Mouse (Mus musculus): ENCODE data around the gene Cbarp.

Cbarp gene

GRCm38 (mm10) chr10:80143664-80144063 is 3.0 kb upstream of the Cbarp start:
- no peak for DNase-seq (ENCODE audit: low spot score)

DNA sequence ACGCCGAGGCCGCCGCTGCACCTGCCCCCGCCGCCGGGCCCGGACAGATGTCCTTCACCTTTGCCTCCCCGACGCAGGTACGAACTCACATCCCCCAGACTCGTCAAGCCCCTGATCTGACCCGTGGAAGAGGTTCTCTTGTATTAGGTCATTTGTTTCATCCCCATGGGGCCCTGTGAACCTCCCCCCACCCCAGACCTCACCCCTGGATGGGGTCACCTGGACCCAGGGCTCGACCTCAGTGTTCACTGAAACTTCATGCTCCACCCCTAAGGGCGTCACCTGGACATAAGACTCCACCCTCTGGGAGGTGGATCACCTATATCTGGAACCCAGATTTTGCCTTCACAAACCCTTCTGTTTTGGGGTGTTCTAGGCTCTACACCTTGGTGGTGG is 1.9 kb upstream of the Cbarp start:
- no peak for DNase-seq (ENCODE audit: low spot score)

GRCm38 (mm10) chr10:80141786-80142529 is 1.3 kb upstream of the Cbarp start:
- DNase-seq (ENCODE audit: low spot score), result peak; percentile 96

DNA sequence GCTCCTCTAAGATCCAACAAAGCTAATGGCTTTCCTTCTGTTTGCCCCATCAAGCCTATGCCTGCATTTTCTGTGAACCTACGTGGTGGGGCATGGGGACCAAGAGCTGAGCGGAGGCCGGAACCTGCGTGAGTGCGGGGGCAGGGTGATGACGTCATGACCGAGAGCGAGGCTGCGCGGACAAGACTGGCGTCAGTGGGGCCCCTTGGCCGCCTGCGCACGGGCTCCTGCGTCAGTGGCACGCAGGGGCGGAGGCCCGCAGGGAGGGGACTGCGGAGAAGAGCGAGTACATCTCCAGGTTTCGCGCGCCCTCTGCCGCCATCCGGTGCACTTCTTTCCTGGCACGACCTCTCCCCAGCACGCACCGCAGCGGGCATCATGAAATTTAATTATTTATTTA is 608 bp upstream of the Cbarp start:
- peak; percentile 97 for DNase-seq (ENCODE audit: low spot score)

DNA sequence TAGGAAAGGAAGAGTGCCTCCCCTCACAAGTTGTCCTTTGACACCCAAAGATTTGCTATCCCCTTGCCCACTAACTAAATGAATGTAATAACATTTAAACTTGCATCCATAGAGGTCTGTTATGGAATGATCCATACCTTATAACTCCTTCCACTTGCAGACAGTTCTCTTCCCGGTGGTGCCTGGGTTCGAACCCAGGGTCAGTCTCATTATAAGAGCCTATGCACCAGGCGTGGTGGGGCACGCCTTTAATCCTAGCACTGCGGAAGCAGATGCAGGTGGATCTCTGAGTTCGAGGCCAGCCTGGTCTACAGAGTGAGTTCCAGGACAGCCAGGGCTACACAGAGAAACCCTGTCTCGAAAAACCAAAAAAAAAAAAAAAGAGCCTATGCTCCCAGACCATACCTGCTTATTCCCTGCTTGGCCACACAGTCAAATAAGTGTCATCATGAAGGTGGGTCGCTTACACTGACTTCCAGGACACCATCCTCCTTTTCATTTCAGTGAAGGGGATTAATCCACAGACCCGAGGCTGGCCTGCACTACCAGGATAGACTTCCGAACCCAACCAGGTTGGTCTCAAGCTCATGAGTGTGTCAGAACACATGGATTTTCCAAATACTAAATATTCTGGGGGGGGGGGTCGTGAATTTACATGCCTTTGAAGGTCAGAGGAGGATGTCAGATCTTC is 515 bp downstream of the Cbarp start:
- DNase-seq (ENCODE audit: low spot score), result no peak

- DNase-seq (ENCODE audit: low spot score), result no peak
These were observed 1.2 kb downstream of the Cbarp start for GRCm38 (mm10) chr10:80139439-80139775.

GRCm38 (mm10) chr10:80138553-80139438 is 1.8 kb downstream of the Cbarp start, which contains the start of gene Atp5d:
Atp5d (plus strand) TSS chr10:80138632.
- DNase-seq (ENCODE audit: low spot score), result peak; percentile 73

DNA sequence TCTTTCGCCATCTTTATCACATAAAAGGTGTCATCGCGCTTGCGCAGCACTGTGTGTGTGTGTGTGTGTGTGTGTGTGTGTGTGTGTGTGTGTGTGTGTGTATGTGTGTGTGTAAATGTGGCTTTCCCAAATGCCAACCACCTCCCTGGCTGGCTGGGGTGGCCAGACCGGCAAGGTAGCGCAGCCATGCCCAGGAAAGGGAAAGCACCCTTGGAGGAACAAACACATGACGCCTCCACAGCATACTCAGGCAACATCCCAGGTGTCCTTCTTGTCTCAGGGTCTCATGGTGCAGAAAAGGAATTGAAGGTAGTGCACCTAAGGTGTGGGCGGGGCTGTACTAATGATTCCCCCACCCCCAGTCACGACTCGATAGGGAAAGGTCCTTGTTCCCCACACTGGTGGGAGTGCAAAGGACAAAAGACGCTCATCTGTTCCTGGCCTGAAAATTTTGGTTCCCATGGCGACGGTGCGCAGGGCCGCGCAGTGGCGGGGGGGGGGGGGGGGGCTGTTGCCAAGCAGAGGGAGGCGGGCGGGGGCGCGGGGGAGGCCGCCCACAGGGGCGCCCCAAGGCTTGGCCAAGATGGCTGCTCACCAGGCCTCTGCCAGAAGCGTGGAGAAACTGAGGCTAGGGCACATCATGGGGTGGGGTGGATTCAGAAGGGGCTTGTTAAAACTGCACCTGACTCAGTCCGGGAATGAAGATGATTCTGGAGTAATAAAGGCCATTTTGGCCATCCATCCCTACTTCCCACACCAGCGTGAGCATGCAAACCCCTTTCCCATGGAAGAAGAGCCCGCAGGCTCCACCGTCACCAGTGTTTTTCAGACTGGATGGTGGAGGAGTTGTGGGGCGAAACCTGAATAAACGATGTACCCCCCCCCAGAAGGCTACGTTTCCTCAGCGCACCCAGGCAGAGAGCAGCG is 2.7 kb downstream of the Cbarp start:
- peak; percentile 56 for DNase-seq (ENCODE audit: low spot score)

DNA sequence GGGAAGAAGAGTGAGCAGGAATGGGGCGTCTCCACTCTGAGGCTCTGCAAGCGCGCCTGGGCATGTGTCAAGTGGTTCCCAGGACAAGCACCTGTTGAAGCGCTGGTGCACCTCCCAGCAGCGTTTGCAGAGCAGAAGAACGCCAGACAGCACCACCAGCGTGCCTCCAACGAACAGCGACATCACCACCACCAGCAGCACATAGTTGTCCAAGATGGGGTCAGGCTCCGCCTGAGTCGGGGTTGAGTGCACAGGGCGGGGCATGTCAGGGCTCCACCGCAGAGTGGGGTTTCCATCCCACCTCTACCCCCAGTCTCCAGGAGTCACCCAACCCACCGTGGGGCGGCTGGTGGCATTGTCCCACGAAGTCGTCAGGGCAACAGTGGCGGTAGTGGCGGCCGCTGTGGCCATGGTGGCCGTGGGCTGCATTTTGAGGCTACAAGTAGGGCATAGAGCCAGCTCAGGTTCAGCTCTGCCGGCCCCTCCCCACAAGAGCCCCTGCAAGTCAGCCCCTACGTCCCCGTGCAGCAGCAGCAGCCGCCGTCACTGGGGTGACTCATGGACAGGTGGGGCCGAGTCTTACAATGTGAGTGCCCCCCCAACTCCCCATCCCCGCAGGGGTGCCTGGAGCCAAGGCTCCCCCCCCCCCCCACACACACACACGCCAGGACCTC is 3.5 kb downstream of the Cbarp start:
- no peak for DNase-seq (ENCODE audit: low spot score)

DNA sequence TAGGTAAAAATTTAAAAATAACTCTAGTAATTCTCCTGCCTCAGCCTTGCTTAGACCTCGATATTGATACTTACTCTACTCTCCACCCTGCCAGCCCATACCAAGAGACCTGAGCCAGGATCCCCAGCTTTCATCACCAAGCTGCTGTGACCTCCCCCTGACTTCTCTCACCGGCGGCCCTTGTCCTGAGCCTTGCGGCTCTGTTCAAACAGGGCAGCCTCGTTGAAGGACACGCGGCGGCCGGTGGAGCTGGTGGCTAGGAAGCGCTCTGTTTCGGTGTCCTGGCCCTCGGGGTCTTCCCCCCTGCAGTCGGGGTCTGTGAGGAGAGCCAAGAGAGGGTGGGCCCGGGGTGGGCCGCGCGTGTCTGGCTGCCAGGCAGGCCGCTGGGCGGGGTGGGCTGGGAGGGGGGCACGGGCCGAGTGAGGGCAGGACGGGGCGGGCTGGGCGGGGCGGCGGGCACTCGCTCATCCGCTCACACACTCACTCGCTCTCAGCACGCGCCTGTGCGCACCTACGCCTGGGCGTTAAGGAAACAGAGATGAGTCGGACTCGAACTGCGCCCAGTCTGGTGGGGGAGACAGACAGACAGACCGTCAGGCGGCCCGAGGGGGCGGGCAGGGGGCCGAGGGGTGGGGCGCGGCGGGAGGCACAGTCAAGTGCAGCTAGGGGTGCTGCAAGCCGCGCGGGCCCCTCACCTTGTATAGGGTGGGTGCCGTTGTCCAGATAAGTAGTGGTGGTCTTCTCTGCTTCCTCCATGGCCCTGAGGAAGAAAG is 4.3 kb downstream of the Cbarp start:
- no peak for DNase-seq (ENCODE audit: low spot score)

DNA sequence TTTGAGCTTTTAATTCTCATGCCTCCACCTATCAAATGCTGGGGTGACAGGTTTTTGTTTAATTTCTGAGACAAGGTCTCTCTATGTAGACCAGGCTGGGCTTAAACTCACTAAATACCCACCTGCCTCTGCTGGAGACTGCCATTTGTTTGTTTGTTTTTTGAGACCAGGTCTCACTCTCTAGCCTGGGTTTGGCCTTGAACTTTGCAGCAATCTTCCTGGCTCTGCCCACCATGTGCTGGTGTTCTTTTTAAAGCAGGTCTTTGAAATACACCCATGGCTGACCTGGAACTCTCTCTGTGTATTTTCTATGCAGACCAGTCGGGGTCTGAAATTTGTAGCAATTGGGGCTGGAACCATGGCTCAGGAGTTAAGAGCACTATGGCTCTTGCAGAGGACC is 5.0 kb downstream of the Cbarp start:
- DNase-seq (ENCODE audit: low spot score), result no peak

- DNase-seq (ENCODE audit: low spot score), result no peak
These were observed 5.5 kb downstream of the Cbarp start for GRCm38 (mm10) chr10:80135161-80135560.

DNA sequence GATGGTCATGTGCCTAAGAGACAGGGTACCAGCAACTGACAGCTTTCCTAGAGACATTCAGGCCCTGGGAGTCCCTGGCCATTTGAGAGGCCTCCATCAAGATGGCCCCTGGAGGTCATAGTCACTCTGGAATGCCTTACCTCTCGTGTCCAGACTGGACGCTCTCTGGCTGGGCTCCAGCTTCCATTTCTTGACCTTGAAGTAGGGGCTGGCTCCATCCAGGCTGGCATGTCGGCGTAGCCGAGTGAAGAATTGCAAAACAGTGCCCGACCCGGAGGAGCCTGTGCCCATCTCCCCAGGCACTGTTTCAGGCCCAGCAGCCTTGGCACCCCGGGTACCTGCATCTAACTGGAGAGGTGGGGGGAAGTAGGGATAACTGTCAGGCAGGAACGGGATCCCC is 6.2 kb downstream of the Cbarp start:
- DNase-seq (ENCODE audit: low spot score), result no peak

GRCm38 (mm10) chr10:80133226-80133849 is 7.3 kb downstream of the Cbarp start:
- DNase-seq (ENCODE audit: low spot score), result no peak

- no peak for DNase-seq (ENCODE audit: low spot score)
These were observed 8.7 kb downstream of the Cbarp start for GRCm38 (mm10) chr10:80131952-80132350.

DNA sequence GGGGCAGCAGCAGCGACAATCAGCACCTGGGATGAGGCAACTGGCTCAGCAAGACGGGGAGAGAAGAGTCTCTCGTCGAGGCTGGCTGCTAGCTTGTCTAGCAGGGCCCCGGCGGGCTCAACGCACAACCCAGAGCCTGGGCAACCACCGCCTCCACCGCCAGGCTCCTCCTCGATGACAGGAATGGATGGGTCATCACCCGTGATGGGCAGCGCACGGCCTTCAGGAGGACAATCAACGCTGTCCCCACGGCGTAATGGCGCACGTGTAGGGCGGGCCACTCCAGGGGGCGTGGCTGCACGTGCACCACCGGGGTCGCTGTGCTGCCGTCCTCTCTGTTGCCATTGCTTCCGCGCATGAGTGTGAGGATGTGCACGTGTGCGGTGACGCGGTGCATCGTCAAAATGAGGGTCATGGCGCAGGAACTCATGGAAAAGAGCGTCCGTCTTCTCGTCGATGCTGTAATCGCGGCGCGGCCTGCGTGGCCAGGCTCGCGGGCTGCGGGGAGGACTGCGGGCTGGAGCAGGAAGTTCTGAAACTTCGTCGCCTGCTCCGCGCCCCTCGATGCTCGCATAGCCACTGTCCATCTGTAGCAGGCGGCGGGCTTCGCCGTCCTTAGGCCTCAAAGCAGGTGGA is 9.2 kb downstream of the Cbarp start:
- DNase-seq (ENCODE audit: low spot score), result no peak

DNA sequence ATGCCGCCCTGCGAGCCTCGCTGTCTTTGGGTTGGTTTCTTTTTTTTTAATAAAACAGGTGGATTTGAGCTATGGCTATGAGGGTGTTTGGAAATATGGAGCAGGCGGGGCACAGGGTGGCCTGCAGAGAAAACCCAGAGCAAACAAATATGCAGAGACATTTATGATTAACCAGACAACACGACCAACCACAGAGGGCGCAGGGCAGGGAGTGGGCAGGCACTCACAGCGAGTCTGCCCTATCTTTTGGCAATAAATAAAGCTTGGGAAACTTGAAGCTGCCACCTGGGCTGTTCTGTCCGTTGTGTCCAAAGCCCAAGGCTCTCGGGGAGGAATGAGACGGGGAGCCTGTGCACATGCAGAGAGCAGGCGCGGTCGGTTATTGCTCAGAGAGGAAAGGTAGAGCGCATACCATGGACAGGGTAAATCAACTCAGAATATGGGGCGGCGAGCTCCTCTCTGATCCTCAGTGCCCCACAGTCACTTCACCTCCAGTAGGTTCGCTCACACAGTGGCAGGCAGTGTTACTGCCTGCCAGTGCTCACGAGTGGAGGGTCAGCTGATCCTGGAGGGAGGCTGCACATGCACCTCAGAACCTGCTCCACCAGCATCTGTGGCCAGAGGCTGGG is 10.1 kb downstream of the Cbarp start:
- DNase-seq (ENCODE audit: low spot score), result no peak

GRCm38 (mm10) chr10:80129846-80130245 is 10.8 kb downstream of the Cbarp start:
- no peak for DNase-seq (ENCODE audit: low spot score)

DNA sequence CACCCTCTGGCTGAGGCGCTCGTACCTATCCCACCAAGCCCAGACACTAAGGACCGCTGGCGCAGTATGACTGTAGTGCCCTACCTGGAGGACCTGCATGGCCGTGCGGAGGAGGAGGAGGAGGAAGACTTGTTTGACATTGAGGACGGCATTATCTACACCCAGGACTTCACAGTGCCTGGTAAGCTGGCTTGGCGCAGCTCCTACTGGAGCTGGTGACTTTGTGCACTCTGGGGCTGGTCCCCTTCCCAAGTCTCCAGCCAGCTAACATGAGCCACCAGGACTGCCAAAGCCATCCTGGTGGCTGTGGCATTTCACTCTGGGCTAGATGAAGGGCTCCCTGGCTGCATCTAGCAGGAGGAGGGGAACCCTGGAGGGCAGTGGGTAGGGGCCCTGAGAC is 12.7 kb downstream of the Cbarp start:
- no peak for DNase-seq (ENCODE audit: low spot score)

Data from layer of hippocampus, adult 11-12 months (tissue).